Mouse (Mus musculus): Measurements from ENCODE around the gene Dynlrb2.

The Dynlrb2 gene

GRCm38 (mm10) chr8:116540136-116540535 lies 35.4 kb downstream of the Dynlrb2 start:
- no peak for DNase-seq (ENCODE audit: extremely low read depth, low read depth)

DNA sequence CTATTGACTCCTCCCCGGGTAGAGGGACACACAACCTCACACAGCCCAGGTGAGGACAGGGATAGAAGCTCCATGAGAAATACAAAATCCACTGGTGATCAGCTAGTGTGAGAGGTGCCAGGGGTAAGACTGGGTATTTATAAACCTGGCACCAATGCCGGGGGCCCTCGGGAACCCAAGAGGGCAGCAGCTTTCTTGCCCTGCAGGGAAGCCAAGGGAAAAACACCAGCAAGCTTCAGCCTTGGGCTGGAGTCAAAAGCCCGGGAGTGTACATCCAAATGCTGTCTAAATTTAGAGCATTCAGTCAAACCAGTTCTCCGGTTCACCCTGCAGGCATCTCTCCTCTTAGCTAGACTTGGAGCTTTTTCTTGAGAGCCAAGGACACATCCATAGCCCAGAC lies 38.1 kb downstream of the Dynlrb2 start:
- no peak for DNase-seq (ENCODE audit: extremely low read depth, low read depth)

DNA sequence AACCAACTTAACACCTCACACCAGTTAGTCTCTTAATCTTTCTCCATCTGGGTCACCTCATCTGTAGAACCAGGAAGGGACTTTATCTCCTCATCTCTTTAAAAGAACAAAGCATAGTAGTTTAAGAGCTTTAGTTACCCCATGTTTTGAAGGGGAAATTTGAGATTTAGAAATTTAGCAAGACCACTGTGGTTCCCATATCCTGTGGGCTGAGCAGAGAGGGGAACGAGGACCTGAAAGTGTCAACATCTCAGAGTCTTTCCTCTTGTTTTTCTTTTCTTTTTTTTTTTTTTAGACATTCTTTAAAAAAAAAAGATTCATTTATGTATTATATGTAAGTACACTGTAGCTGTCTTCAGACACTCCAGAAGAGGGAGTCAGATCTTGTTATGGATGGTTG lies 38.6 kb downstream of the Dynlrb2 start:
- no peak for DNase-seq (ENCODE audit: extremely low read depth, low read depth)

DNA sequence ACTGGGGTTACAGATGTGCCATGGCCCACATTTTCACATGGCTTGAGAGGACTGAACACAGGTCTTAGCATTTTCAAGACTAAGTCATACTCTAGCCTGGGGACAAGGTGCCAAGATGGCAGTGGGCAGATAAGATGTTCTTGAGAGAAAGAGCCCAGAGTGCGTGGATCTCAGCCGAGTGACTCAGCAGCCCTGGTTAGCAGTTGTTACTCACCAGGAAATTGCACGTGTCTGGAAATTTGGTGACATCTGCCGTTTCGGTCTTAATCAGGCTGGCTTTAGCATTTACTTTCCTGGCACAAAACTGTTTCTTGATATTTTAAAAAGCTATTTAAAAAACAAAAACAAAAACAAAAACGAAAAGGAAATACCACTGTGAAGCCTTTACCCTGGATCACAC lies 47.5 kb downstream of the Dynlrb2 start:
- no peak for DNase-seq (ENCODE audit: extremely low read depth, low read depth)

GRCm38 (mm10) chr8:116552778-116553177 lies 48.0 kb downstream of the Dynlrb2 start:
- DNase-seq (ENCODE audit: extremely low read depth, low read depth), result no peak

All from MEL-GATA-1-ER (cell line).